Mouse (Mus musculus) frontal cortex, postnatal 25 days (tissue): ENCODE data around the gene Idh3a.
"Not testable (repeated sequence)": the region's sequence is repeated elsewhere in the genome, so short reads cannot be mapped to it uniquely, and the experiment has no call there.

Experiments used
- DNase-seq, 2 experiments: peaks; one replicate each; pipeline ENCODE4 v3.0.0; 2022; ENCODE audit warnings: low spot score in 2 of 2

The Idh3a gene

GRCm38 (mm10) chr9:54587863-54588262 is 1.7 kb downstream of the Idh3a start:
- no peak for DNase-seq

- not testable (repeated sequence) for DNase-seq
These were observed 7.5 kb downstream of the Idh3a start for GRCm38 (mm10) chr9:54593652-54594051.

- no peak for DNase-seq
These were observed 10.8 kb downstream of the Idh3a start for GRCm38 (mm10) chr9:54596752-54597465.

- no peak for DNase-seq
These were observed 16.3 kb downstream of the Idh3a start for GRCm38 (mm10) chr9:54602386-54602785.

GRCm38 (mm10) chr9:54602916-54603315 is 16.8 kb downstream of the Idh3a start:
- no peak for DNase-seq

GRCm38 (mm10) chr9:54604131-54604654 is 18.1 kb downstream of the Idh3a start:
- no peak for DNase-seq

- DNase-seq, result peak; percentile 28 to 39
These were observed 18.8 kb downstream of the Idh3a start for GRCm38 (mm10) chr9:54604886-54605285.

- no peak for DNase-seq
These were observed 26.7 kb downstream of the Idh3a start for GRCm38 (mm10) chr9:54612781-54613191.

GRCm38 (mm10) chr9:54614182-54614850 is 28.2 kb downstream of the Idh3a start:
- DNase-seq, result no peak

GRCm38 (mm10) chr9:54627240-54627639 is 41.1 kb downstream of the Idh3a start:
- no peak for DNase-seq

GRCm38 (mm10) chr9:54628752-54629151 is 42.6 kb downstream of the Idh3a start:
- DNase-seq, result no peak

- no peak for DNase-seq
These were observed 43.6 kb downstream of the Idh3a start for GRCm38 (mm10) chr9:54629613-54630261.

- DNase-seq, result no peak
These were observed 44.8 kb downstream of the Idh3a start for GRCm38 (mm10) chr9:54630905-54631304.

- no peak for DNase-seq
These were observed 47.3 kb downstream of the Idh3a start for GRCm38 (mm10) chr9:54633401-54633800.

- DNase-seq, result no peak
These were observed 51.6 kb downstream of the Idh3a start for GRCm38 (mm10) chr9:54637510-54638314.

GRCm38 (mm10) chr9:54639192-54639591 is 53.1 kb downstream of the Idh3a start:
- no peak for DNase-seq

- no peak for DNase-seq
These were observed 55.4 kb downstream of the Idh3a start for GRCm38 (mm10) chr9:54641548-54641947.

- no peak for DNase-seq
These were observed 56.0 kb downstream of the Idh3a start for GRCm38 (mm10) chr9:54642149-54642548.

- DNase-seq, result no peak
These were observed 56.4 kb downstream of the Idh3a start for GRCm38 (mm10) chr9:54642556-54642955.

GRCm38 (mm10) chr9:54643179-54643578 is 57.0 kb downstream of the Idh3a start:
- no peak for DNase-seq

GRCm38 (mm10) chr9:54645530-54645929 is 59.4 kb downstream of the Idh3a start:
- DNase-seq, result no peak

- DNase-seq, result no peak
These were observed 60.1 kb downstream of the Idh3a start for GRCm38 (mm10) chr9:54646252-54646651.
